Mouse (Mus musculus) retina, embryonic 14.5 days (tissue): ENCODE data around the gene Klf3.

ENCODE experiments used
- DNase-seq: peaks from one replicate; pipeline ENCODE4 v3.0.0-alpha.2; 2015; ENCODE audit warnings: low spot score

Gene Klf3

GRCm38 (mm10) chr5:64802795-64803719 lies at the start of gene Klf3:
Gene Klf3 (plus strand): TSS chr5:64803388.
- DNase-seq: peak; percentile 93

- no peak for DNase-seq
These were observed 40.9 kb upstream of the Klf3 start for GRCm38 (mm10) chr5:64762295-64762694.

GRCm38 (mm10) chr5:64764452-64764851 lies 38.7 kb upstream of the Klf3 start:
- no peak for DNase-seq

- no peak for DNase-seq
These were observed 37.4 kb upstream of the Klf3 start for GRCm38 (mm10) chr5:64765765-64766164.

- no peak for DNase-seq
These were observed 36.6 kb upstream of the Klf3 start for GRCm38 (mm10) chr5:64766626-64767025.

- no peak for DNase-seq
These were observed 31.6 kb upstream of the Klf3 start for GRCm38 (mm10) chr5:64771619-64772018.

- no peak for DNase-seq
These were observed 25.0 kb upstream of the Klf3 start for GRCm38 (mm10) chr5:64778211-64778610.

GRCm38 (mm10) chr5:64779285-64779684 lies 23.9 kb upstream of the Klf3 start:
- DNase-seq: no peak

- DNase-seq: no peak
These were observed 22.4 kb upstream of the Klf3 start for GRCm38 (mm10) chr5:64780778-64781177.

- no peak for DNase-seq
These were observed 15.0 kb upstream of the Klf3 start for GRCm38 (mm10) chr5:64788175-64788574.

GRCm38 (mm10) chr5:64798209-64798608 lies 5.0 kb upstream of the Klf3 start:
- no peak for DNase-seq

- DNase-seq: no peak
These were observed 1.6 kb upstream of the Klf3 start for GRCm38 (mm10) chr5:64801545-64801944.

- no peak for DNase-seq
These were observed 1.0 kb upstream of the Klf3 start for GRCm38 (mm10) chr5:64802143-64802542.

- DNase-seq: peak; percentile 73
These were observed 703 bp downstream of the Klf3 start for GRCm38 (mm10) chr5:64803720-64804462.

- DNase-seq: peak; percentile 30
These were observed 2.1 kb downstream of the Klf3 start for GRCm38 (mm10) chr5:64805131-64805872.

GRCm38 (mm10) chr5:64805873-64806505 lies 2.8 kb downstream of the Klf3 start:
- DNase-seq: peak; percentile 79

- DNase-seq: no peak
These were observed 3.4 kb downstream of the Klf3 start for GRCm38 (mm10) chr5:64806600-64806999.

- no peak for DNase-seq
These were observed 4.0 kb downstream of the Klf3 start for GRCm38 (mm10) chr5:64807159-64807558.

- no peak for DNase-seq
These were observed 4.4 kb downstream of the Klf3 start for GRCm38 (mm10) chr5:64807603-64808002.

GRCm38 (mm10) chr5:64808106-64809010 lies 5.2 kb downstream of the Klf3 start:
- DNase-seq: peak; percentile 25

GRCm38 (mm10) chr5:64809257-64809656 lies 6.1 kb downstream of the Klf3 start:
- no peak for DNase-seq
